Mouse (Mus musculus) liver, embryonic 15.5 days (tissue): ENCODE data around the gene Rcan1. TPM values are rescaled to one million over a fixed set of nuclear protein-coding genes. Genes with fewer than 3 reads are reported as not detected.

Source experiments
- ATAC-seq: fragments of 200-750 bp; cut with Nextera tagmentation; 2 replicates; pipeline ENCODE4 v1.8.0; 2017; ENCODE audit warnings: moderate number of reproducible peaks, mild to moderate bottlenecking, moderate library complexity; ENCODE audit not compliant: insufficient read depth
- H3K27ac ChIP-seq: fragments of 300-500 bp; sonication (generic); replicated peaks from 2 replicates; pipeline ENCODE4 v1.5.1; 2015; ENCODE audit warnings: mild to moderate bottlenecking, inconsistent platforms
- H3K27me3 ChIP-seq: fragments of 300-500 bp; sonication (generic); 2 replicates; pipeline ENCODE4 v1.6.1; 2015; ENCODE audit warnings: mild to moderate bottlenecking, inconsistent platforms
- H3K36me3 ChIP-seq: fragments of 300-500 bp; sonication (generic); replicated peaks from 2 replicates; pipeline ENCODE4 v1.6.1; 2015; ENCODE audit warnings: moderate library complexity, mild to moderate bottlenecking, inconsistent platforms
- H3K4me1 ChIP-seq: fragments of 300-500 bp; sonication (generic); replicated peaks from 2 replicates; pipeline ENCODE4 v1.6.1; 2015; ENCODE audit warnings: inconsistent platforms
- H3K4me2 ChIP-seq: fragments of 300-500 bp; sonication (generic); 2 replicates; pipeline ENCODE4 v1.6.1; 2015; ENCODE audit warnings: moderate library complexity, mild to moderate bottlenecking, inconsistent platforms
- H3K4me3 ChIP-seq: fragments of 300-500 bp; sonication (generic); replicated peaks from 2 replicates; pipeline ENCODE4 v1.5.1; 2015; ENCODE audit warnings: mild to moderate bottlenecking, inconsistent platforms
- H3K9ac ChIP-seq: fragments of 300-500 bp; sonication (generic); 2 replicates; pipeline ENCODE4 v1.6.1; 2015; ENCODE audit warnings: moderate library complexity, mild to moderate bottlenecking, inconsistent platforms
- H3K9me3 ChIP-seq: fragments of 300-500 bp; sonication (generic); replicated peaks from 2 replicates; pipeline ENCODE4 v1.6.1; 2016; ENCODE audit warnings: inconsistent platforms
- WGBS: fragments of 180-500 bp; shearing (Covaris S2); methylation state at CpG from one replicate; pipeline ENCODE4 v1.1.7; 2015; ENCODE audit warnings: mixed read lengths; ENCODE audit not compliant: insufficient replicate concordance; 5-methylcytosine and 5-hydroxymethylcytosine counted together
- polyA plus RNA-seq: library from polyadenylated mRNA; unstranded; fragments of >200 nt; fragmentation: Nextera tagmentation; extraction: Ambion mirVana; gene quantifications from 2 replicates; pipeline ENCODE4 v1.2.1, GENCODE M21; 2015

The Rcan1 gene
- polyA plus RNA-seq, 1 experiment from 2014 or later = 9.3 TPM

- H3K4me3 ChIP-seq = no peak overlapping the region
- no peak for ATAC-seq
- H3K9ac ChIP-seq = no peak overlapping the region
These were observed 39.9 kb downstream of the Rcan1 start for GRCm38 (mm10) chr16:92430731-92431130.

GRCm38 (mm10) chr16:92428197-92428950 lies 42.3 kb downstream of the Rcan1 start:
- H3K4me3 ChIP-seq = no peak overlapping the region
- H3K36me3 ChIP-seq = no peaks in the 10 kb centered on the region
- H3K4me1 ChIP-seq = 0 out of 2 replicates have a peak, but pooled peaks cover 5% of the 10 kb centered on the region
- H3K27me3 ChIP-seq = no peaks in the 10 kb centered on the region
- 47% methylated on average over 19 of the region's 19 CpGs for WGBS
- H3K27ac ChIP-seq = no peak overlapping the region
- no peak overlapping the region for H3K4me2 ChIP-seq
- no peak overlapping the region for H3K9ac ChIP-seq
- H3K9me3 ChIP-seq = no peaks in the 10 kb centered on the region
- ATAC-seq = no peak

More at GRCm38 (mm10) chr16:92430731-92431130, 39.9 kb downstream of the Rcan1 start:
- no peak overlapping the region for H3K27ac ChIP-seq
- H3K4me1 ChIP-seq = 0 out of 2 replicates have a peak, but pooled peaks cover 5% of the 10 kb centered on the region
- H3K36me3 ChIP-seq = no peaks in the 10 kb centered on the region
- no peaks in the 10 kb centered on the region for H3K27me3 ChIP-seq
- WGBS = 62% methylated on average over 8 of the region's 8 CpGs
- no peak overlapping the region for H3K4me2 ChIP-seq
- no peaks in the 10 kb centered on the region for H3K9me3 ChIP-seq

- no peak overlapping the region for H3K27ac ChIP-seq
- WGBS = 61% methylated on average over 6 of the region's 6 CpGs
- no peaks in the 10 kb centered on the region for H3K27me3 ChIP-seq
- ATAC-seq = no peak
- H3K9me3 ChIP-seq = no peaks in the 10 kb centered on the region
- no peaks in the 10 kb centered on the region for H3K36me3 ChIP-seq
- 0 out of 2 replicates have a peak, but pooled peaks cover 5% of the 10 kb centered on the region for H3K4me1 ChIP-seq
- no peak overlapping the region for H3K4me2 ChIP-seq
- H3K9ac ChIP-seq = no peak overlapping the region
- H3K4me3 ChIP-seq = no peak overlapping the region
These were observed 44.0 kb downstream of the Rcan1 start for GRCm38 (mm10) chr16:92426708-92427107.

- WGBS = 61% methylated on average over 11 of the region's 11 CpGs
- Histone ChIP-seq H3K27ac (no peak overlapping the region), H3K9me3 (no peaks in the 10 kb centered on the region), H3K4me3 (no peak overlapping the region), H3K27me3 (no peaks in the 10 kb centered on the region), H3K4me2 (no peak overlapping the region), H3K36me3 (no peaks in the 10 kb centered on the region), H3K9ac (no peak overlapping the region), H3K4me1 (0 out of 2 replicates have a peak, but pooled peaks cover 5% of the 10 kb centered on the region)
- ATAC-seq = no peak
These were observed 44.8 kb downstream of the Rcan1 start for GRCm38 (mm10) chr16:92425875-92426274.

- no peak for ATAC-seq
- Histone ChIP-seq H3K4me1 (no peaks in the 10 kb centered on the region), H3K36me3 (no peaks in the 10 kb centered on the region), H3K27ac (no peak overlapping the region), H3K4me2 (no peak overlapping the region), H3K4me3 (no peak overlapping the region), H3K27me3 (no peaks in the 10 kb centered on the region), H3K9ac (no peak overlapping the region), H3K9me3 (no peaks in the 10 kb centered on the region)
- 59% methylated on average over 10 of the region's 10 CpGs for WGBS
These were observed 47.3 kb downstream of the Rcan1 start for GRCm38 (mm10) chr16:92423363-92423762.

GRCm38 (mm10) chr16:92422435-92423362 lies 48.0 kb downstream of the Rcan1 start:
- Histone ChIP-seq H3K27ac (no peak overlapping the region), H3K4me3 (no peak overlapping the region), H3K9me3 (no peaks in the 10 kb centered on the region), H3K9ac (no peak overlapping the region), H3K27me3 (no peaks in the 10 kb centered on the region), H3K4me2 (no peak overlapping the region), H3K4me1 (no peaks in the 10 kb centered on the region), H3K36me3 (no peaks in the 10 kb centered on the region)
- no peak for ATAC-seq
- 73% methylated on average over 13 of the region's 13 CpGs for WGBS

GRCm38 (mm10) chr16:92421147-92421934 lies 49.3 kb downstream of the Rcan1 start:
- Histone ChIP-seq H3K36me3 (no peaks in the 10 kb centered on the region), H3K27me3 (no peaks in the 10 kb centered on the region), H3K4me3 (no peak overlapping the region), H3K9me3 (no peaks in the 10 kb centered on the region), H3K27ac (no peak overlapping the region), H3K9ac (no peak overlapping the region), H3K4me1 (0 out of 2 replicates have a peak, but pooled peaks cover 1% of the 10 kb centered on the region), H3K4me2 (no peak overlapping the region)
- 60% methylated on average over 13 of the region's 13 CpGs for WGBS
- ATAC-seq = no peak

- Histone ChIP-seq H3K27ac (no peak overlapping the region), H3K9me3 (no peaks in the 10 kb centered on the region), H3K4me2 (no peak overlapping the region), H3K9ac (no peak overlapping the region), H3K27me3 (no peaks in the 10 kb centered on the region), H3K4me1 (peaks cover 7% of the 10 kb centered on the region; the same call in 1 of the 2 replicates), H3K36me3 (no peaks in the 10 kb centered on the region), H3K4me3 (no peak overlapping the region)
- ATAC-seq = no peak
- WGBS = 78% methylated on average over 5 of the region's 5 CpGs
These were observed 50.0 kb downstream of the Rcan1 start for GRCm38 (mm10) chr16:92420641-92421040.

GRCm38 (mm10) chr16:92419099-92419498 lies 51.6 kb downstream of the Rcan1 start:
- WGBS = 82% methylated on average over 12 of the region's 12 CpGs
- Histone ChIP-seq H3K27me3 (no peaks in the 10 kb centered on the region), H3K4me3 (no peak overlapping the region), H3K4me1 (peaks cover 7% of the 10 kb centered on the region; the same call in 1 of the 2 replicates), H3K36me3 (no peaks in the 10 kb centered on the region), H3K9me3 (no peaks in the 10 kb centered on the region), H3K9ac (no peak overlapping the region), H3K4me2 (no peak overlapping the region), H3K27ac (no peak overlapping the region)
- ATAC-seq = no peak

GRCm38 (mm10) chr16:92417267-92417666 lies 53.4 kb downstream of the Rcan1 start:
- 77% methylated on average over 2 of the region's 2 CpGs for WGBS
- ATAC-seq = no peak
- Histone ChIP-seq H3K36me3 (no peaks in the 10 kb centered on the region), H3K4me3 (no peak overlapping the region), H3K27ac (no peak overlapping the region), H3K9ac (no peak overlapping the region), H3K4me1 (peaks cover 18% of the 10 kb centered on the region), H3K9me3 (no peaks in the 10 kb centered on the region), H3K4me2 (no peak overlapping the region), H3K27me3 (no peaks in the 10 kb centered on the region)
